Mouse (Mus musculus) thymus, adult 2 months (tissue): ENCODE results near the gene Gm13757. TPM values are rescaled to one million over a fixed set of nuclear protein-coding genes. Genes with fewer than 3 reads are reported as not detected.
"Not testable (repeated sequence)": the region's sequence is repeated elsewhere in the genome, so short reads cannot be mapped to it uniquely, and the experiment has no call there.

Experiments used
- DNase-seq: peaks from one replicate; pipeline ENCODE4 v3.0.0; 2021
- H3K27ac ChIP-seq: fragments of 200-500 bp; 2 replicates; pipeline ENCODE4 v1.5.1; 2012; ENCODE audit warnings: low read length, control low read depth; ENCODE audit not compliant: control insufficient read depth, insufficient read depth
- H3K27me3 ChIP-seq: fragments of 200-500 bp; 2 replicates; pipeline ENCODE4 v1.6.1; 2012; ENCODE audit warnings: mild to moderate bottlenecking, low read length, moderate library complexity, mixed read lengths; ENCODE audit not compliant: control insufficient read depth, insufficient read depth
- H3K36me3 ChIP-seq: fragments of 200-500 bp; 2 replicates; pipeline ENCODE4 v1.6.1; 2012; ENCODE audit warnings: mild to moderate bottlenecking, low read length, moderate library complexity; ENCODE audit not compliant: control insufficient read depth, insufficient read depth
- H3K4me1 ChIP-seq: fragments of 200-500 bp; replicated peaks from 2 replicates; pipeline ENCODE4 v1.6.1; 2012; ENCODE audit warnings: low read length; ENCODE audit not compliant: control insufficient read depth, insufficient read depth
- H3K4me3 ChIP-seq: fragments of 200-500 bp; 2 replicates; pipeline ENCODE4 v1.5.1; 2012; ENCODE audit warnings: mild to moderate bottlenecking, low read length, control low read depth, moderate library complexity; ENCODE audit not compliant: control insufficient read depth, insufficient read depth
- CTCF ChIP-seq: fragments of 200-500 bp; IDR thresholded peaks from 2 replicates; pipeline ENCODE4 v1.5.1; 2012; ENCODE audit warnings: mild to moderate bottlenecking, control low read depth, low read length, moderate library complexity, borderline replicate concordance; ENCODE audit not compliant: control insufficient read depth, poor library complexity, insufficient read depth; ENCODE audit errors: extremely low read depth
- POLR2A ChIP-seq: fragments of 200-500 bp; IDR thresholded peaks from 2 replicates; pipeline ENCODE4 v1.6.1; 2012; ENCODE audit warnings: mild to moderate bottlenecking, low read length, control low read depth, moderate library complexity; ENCODE audit not compliant: control insufficient read depth, poor library complexity, insufficient read depth; ENCODE audit errors: extremely low read depth
- WGBS: fragments of 180-500 bp; shearing (Covaris S2); methylation state at CpG from one replicate; pipeline ENCODE4 v1.1.7; 2018; 5-methylcytosine and 5-hydroxymethylcytosine counted together
- polyA plus RNA-seq: library from polyadenylated mRNA; depleted of rRNA; stranded (reverse); fragments of >200 nt; gene quantifications from 2 replicates; pipeline ENCODE4 v1.2.3, GENCODE M21; 2012; rRNA removed

The Gm13757 gene
- polyA plus RNA-seq = not detected in 2 replicates

- Histone ChIP-seq H3K36me3 (no peaks in the 10 kb centered on the region), H3K4me1 (no peaks in the 10 kb centered on the region), H3K27ac (no peak within 1 kb of the TSS), H3K27me3 (no peaks in the 10 kb centered on the region), H3K4me3 (no peak within 1 kb of the TSS)
- TF ChIP-seq POLR2A (no peak), CTCF (no peak)
- DNase-seq = no peak
- WGBS = 100% methylated on average over 1 of the region's 1 CpGs
These were observed at the start of gene Gm13757 for GRCm38 (mm10) chr2:88449031-88449430. Gm13757 (minus strand) TSS chr2:88449131.

- Histone ChIP-seq H3K4me1 (no peaks in the 10 kb centered on the region), H3K27me3 (no peaks in the 10 kb centered on the region), H3K27ac (no peak within 1 kb of the TSS), H3K36me3 (no peaks in the 10 kb centered on the region), H3K4me3 (no peak within 1 kb of the TSS)
- no peak for DNase-seq
- 70% methylated on average over 2 of the region's 2 CpGs for WGBS
- TF ChIP-seq CTCF = no peak
- TF ChIP-seq POLR2A = no peak
These were observed 44.1 kb upstream of the Gm13757 start, which contains the start of gene Olfr1185-ps1 for GRCm38 (mm10) chr2:88493020-88493419. Olfr1185-ps1 (plus strand) TSS chr2:88493320.

- no peak for TF ChIP-seq CTCF
- H3K27ac ChIP-seq = no peak within 1 kb of the TSS
- WGBS = 93% methylated on average over 2 of the region's 2 CpGs
- H3K4me1 ChIP-seq = no peaks in the 10 kb centered on the region
- H3K27me3 ChIP-seq = no peaks in the 10 kb centered on the region
- no peak within 1 kb of the TSS for H3K4me3 ChIP-seq
- no peak for DNase-seq
- no peaks in the 10 kb centered on the region for H3K36me3 ChIP-seq
These were observed 34.4 kb upstream of the Gm13757 start, which contains the start of gene Olfr1184 for GRCm38 (mm10) chr2:88483298-88483697. Olfr1184 (plus strand) TSS chr2:88483598.

GRCm38 (mm10) chr2:88454567-88454966 lies 5.6 kb upstream of the Gm13757 start, which contains the start of gene Olfr1183:
Olfr1183 (plus strand) TSS chr2:88454867.
- H3K27ac ChIP-seq, H3K4me3 ChIP-seq, H3K27me3 ChIP-seq, DNase-seq, H3K36me3 ChIP-seq, H3K4me1 ChIP-seq: not testable (repeated sequence)
- 100% methylated on average over 1 of the region's 1 CpGs for WGBS

- Histone ChIP-seq H3K4me3 (no peak within 1 kb of the TSS), H3K4me1 (no peaks in the 10 kb centered on the region), H3K36me3 (no peaks in the 10 kb centered on the region), H3K27me3 (no peaks in the 10 kb centered on the region), H3K27ac (no peak within 1 kb of the TSS)
- no peak for DNase-seq
- TF ChIP-seq POLR2A (no peak), CTCF (no peak)
- WGBS = 93% methylated on average over 1 of the region's 1 CpGs
These were observed 22.9 kb downstream of the Gm13757 start, which contains the start of gene Olfr1181 for GRCm38 (mm10) chr2:88426071-88426470. Olfr1181 (minus strand) TSS chr2:88426171.

- WGBS = 89% methylated on average over 2 of the region's 2 CpGs
- DNase-seq = no peak
- no peaks in the 10 kb centered on the region for H3K36me3 ChIP-seq
- H3K27me3 ChIP-seq = no peaks in the 10 kb centered on the region
- H3K4me1 ChIP-seq = no peaks in the 10 kb centered on the region
- no peak within 1 kb of the TSS for H3K4me3 ChIP-seq
- no peak within 1 kb of the TSS for H3K27ac ChIP-seq
- TF ChIP-seq POLR2A (no peak), CTCF (no peak)
These were observed 29.9 kb downstream of the Gm13757 start, which contains the start of gene Olfr1180 for GRCm38 (mm10) chr2:88419051-88419450. Olfr1180 (minus strand) TSS chr2:88419151.

GRCm38 (mm10) chr2:88406353-88406752 lies 42.6 kb downstream of the Gm13757 start, which contains the start of gene Olfr1179:
Olfr1179 (minus strand) TSS chr2:88406453.
- H3K36me3 ChIP-seq = no peaks in the 10 kb centered on the region
- TF ChIP-seq POLR2A (no peak), CTCF (no peak)
- no peaks in the 10 kb centered on the region for H3K4me1 ChIP-seq
- DNase-seq = no peak
- no peaks in the 10 kb centered on the region for H3K27me3 ChIP-seq
- H3K4me3 ChIP-seq = no peak within 1 kb of the TSS
- H3K27ac ChIP-seq = no peak within 1 kb of the TSS
- 90% methylated on average over 3 of the region's 3 CpGs for WGBS

Other genes with a start within 250 kb of the Gm13757 start
- not detected in 2 replicates for gene Olfr1170, start 220.8 kb downstream of the Gm13757 start, polyA plus RNA-seq
- not detected in 2 replicates for gene Olfr1173, start 169.3 kb downstream of the Gm13757 start, polyA plus RNA-seq
- gene Olfr1174-ps, start 134.0 kb downstream of the Gm13757 start, polyA plus RNA-seq = 0.05 TPM in 1 of 2 replicates, not detected in the other
- not detected in 2 replicates for gene Olfr1175-ps, start 121.9 kb downstream of the Gm13757 start, polyA plus RNA-seq
- not detected in 2 replicates for gene Olfr1176, start 112.4 kb downstream of the Gm13757 start, polyA plus RNA-seq
- not detected in 2 replicates for gene Olfr1177-ps, start 102.6 kb downstream of the Gm13757 start, polyA plus RNA-seq
- not detected in 2 replicates for gene Olfr1178, start 62.1 kb downstream of the Gm13757 start, polyA plus RNA-seq
- gene Olfr1179, start 42.7 kb downstream of the Gm13757 start, polyA plus RNA-seq = not detected in 2 replicates
- gene Olfr1180, start 30.0 kb downstream of the Gm13757 start, polyA plus RNA-seq = not detected in 2 replicates
- gene Olfr1181, start 23.0 kb downstream of the Gm13757 start, polyA plus RNA-seq = not detected in 2 replicates
- gene Olfr1183, start 5.7 kb upstream of the Gm13757 start, polyA plus RNA-seq = not detected in 2 replicates
- not detected in 2 replicates for gene Olfr1184, start 34.5 kb upstream of the Gm13757 start, polyA plus RNA-seq
- not detected in 2 replicates for gene Olfr1185-ps1, start 44.2 kb upstream of the Gm13757 start, polyA plus RNA-seq
- gene Olfr1186, start 69.4 kb upstream of the Gm13757 start, polyA plus RNA-seq = not detected in 2 replicates
- not detected in 2 replicates for gene Olfr1188, start 107.8 kb upstream of the Gm13757 start, polyA plus RNA-seq
- not detected in 2 replicates for gene Olfr1189, start 137.3 kb upstream of the Gm13757 start, polyA plus RNA-seq
- gene Olfr1191-ps1, start 191.4 kb upstream of the Gm13757 start, polyA plus RNA-seq = not detected in 2 replicates
- not detected in 2 replicates for gene Olfr1192-ps1, start 199.4 kb upstream of the Gm13757 start, polyA plus RNA-seq
- gene Olfr1193, start 226.5 kb upstream of the Gm13757 start, polyA plus RNA-seq = not detected in 2 replicates
- gene Olfr1195, start 240.1 kb upstream of the Gm13757 start, polyA plus RNA-seq = not detected in 2 replicates